Mouse (Mus musculus) C2C12 (cell line): ENCODE data around the gene Sim2. TPM values are rescaled to one million over a fixed set of nuclear protein-coding genes. Genes with fewer than 3 reads are reported as not detected.

Experiments
- H3K27me3 ChIP-seq: one replicate; pipeline ENCODE4 v1.6.1; 2011; ENCODE audit not compliant: control insufficient read depth, insufficient read depth, insufficient read length
- H3K36me3 ChIP-seq: one replicate; pipeline ENCODE4 v1.6.1; 2011; ENCODE audit not compliant: control insufficient read depth, insufficient read depth
- H3K4me3 ChIP-seq: one replicate; pipeline ENCODE4 v1.5.1; 2011; ENCODE audit warnings: mild to moderate bottlenecking, control low read depth; ENCODE audit not compliant: poor library complexity, insufficient read depth, severe bottlenecking
- H3K79me2 ChIP-seq: one replicate; pipeline ENCODE4 v1.6.1; 2011; ENCODE audit not compliant: control insufficient read depth, insufficient read depth
- H3K79me3 ChIP-seq: one replicate; pipeline ENCODE4 v1.6.1; 2011; ENCODE audit warnings: low read depth, control low read depth
- H3ac ChIP-seq: one replicate; pipeline ENCODE3; 2011; ENCODE audit warnings: low read depth; ENCODE audit not compliant: control insufficient read depth, insufficient read length
- CEBPB ChIP-seq: IDR thresholded peaks from one replicate; pipeline ENCODE4 v1.6.1; 2011; ENCODE audit warnings: low read depth, mild to moderate bottlenecking, control low read depth, moderate library complexity
- CTCF ChIP-seq: IDR thresholded peaks from one replicate; pipeline ENCODE4 v1.5.1; 2011; ENCODE audit not compliant: control insufficient read depth, insufficient read depth, insufficient read length
- FOSL1 ChIP-seq: IDR thresholded peaks from one replicate; pipeline ENCODE4 v1.8.0; 2011; ENCODE audit warnings: mild to moderate bottlenecking, low read length; ENCODE audit not compliant: poor library complexity, insufficient read depth, severe bottlenecking
- MAX ChIP-seq: IDR thresholded peaks from one replicate; pipeline ENCODE4 v1.6.1; 2011; ENCODE audit warnings: mild to moderate bottlenecking, control low read depth
- MYOD1 ChIP-seq: IDR thresholded peaks from one replicate; pipeline ENCODE4 v1.6.1; 2011; ENCODE audit warnings: low read depth; ENCODE audit not compliant: control insufficient read depth, insufficient read length
- MYOG ChIP-seq: IDR thresholded peaks from one replicate; pipeline ENCODE4 v1.6.1; 2011; ENCODE audit not compliant: control insufficient read depth, insufficient read length; ENCODE audit errors: extremely low read depth
- USF1 ChIP-seq: IDR thresholded peaks from one replicate; pipeline ENCODE4 v1.6.1; 2011; ENCODE audit warnings: low read depth, mild to moderate bottlenecking, control low read depth, moderate library complexity
- polyA plus RNA-seq: library from polyadenylated mRNA; unstranded; fragments of >200 nt; fragmentation: generic; extraction: Trizol; gene quantifications from one replicate; pipeline ENCODE4 v1.2.1, GENCODE M21; 2012; ENCODE audit warnings: missing spikeins

The Sim2 gene
- polyA plus RNA-seq, 1 experiment: 8.0 TPM

DNA sequence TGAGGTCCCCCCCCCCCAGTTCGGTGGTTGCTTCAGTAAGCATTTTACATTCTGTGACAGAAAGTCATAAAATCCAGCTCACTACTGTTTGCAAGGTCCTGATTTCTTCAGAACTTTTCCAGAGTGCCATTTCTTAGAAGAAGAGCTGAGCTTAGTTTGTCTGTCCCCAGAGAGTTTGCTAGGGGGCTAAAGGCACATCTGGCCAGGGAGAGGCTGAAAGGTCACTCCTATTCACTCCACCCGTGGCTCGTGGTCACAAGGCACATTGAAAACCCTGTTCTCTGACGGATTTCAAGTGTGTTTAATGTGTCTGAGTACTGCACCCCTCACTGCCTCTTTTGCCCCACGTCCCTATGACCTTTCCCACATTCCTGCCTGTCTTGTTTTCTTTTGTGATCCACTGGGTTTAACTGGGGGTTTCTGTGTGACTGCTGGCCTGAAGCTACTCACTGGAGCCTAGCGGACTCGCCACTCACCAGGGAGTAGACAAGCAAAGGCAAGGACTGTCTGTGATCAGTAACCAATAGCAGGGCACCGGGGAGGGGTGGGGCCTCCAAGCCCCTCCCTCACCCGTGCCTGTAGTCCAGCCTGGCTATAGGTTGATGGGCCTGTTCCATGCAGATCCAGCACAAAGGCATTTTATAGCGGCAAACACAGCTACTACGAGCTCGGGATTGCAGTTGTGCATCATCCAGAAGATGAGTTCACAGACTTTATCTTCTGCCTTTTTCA is 13.2 kb downstream of the Sim2 start:
- no peaks in the 10 kb centered on the region for H3K79me3 ChIP-seq
- H3K27me3 ChIP-seq: no peaks in the 10 kb centered on the region
- TF ChIP-seq USF1 (no peak), FOSL1 (no peak), CEBPB (no peak), MYOD1 (no peak), MAX (no peak), MYOG (no peak), CTCF (no peak)
- H3K79me2 ChIP-seq: no peaks in the 10 kb centered on the region
- no peak overlapping the region for H3K4me3 ChIP-seq
- H3K36me3 ChIP-seq: no peaks in the 10 kb centered on the region
- H3ac ChIP-seq: no peak overlapping the region

- no peaks in the 10 kb centered on the region for H3K79me2 ChIP-seq
- TF ChIP-seq MYOG (no peak), USF1 (no peak), MYOD1 (no peak), MAX (no peak), CEBPB (no peak), CTCF (no peak), FOSL1 (no peak)
- no peak overlapping the region for H3K4me3 ChIP-seq
- no peaks in the 10 kb centered on the region for H3K79me3 ChIP-seq
- peaks cover 6% of the 10 kb centered on the region for H3K36me3 ChIP-seq
- H3ac ChIP-seq: no peak overlapping the region
- H3K27me3 ChIP-seq: no peaks in the 10 kb centered on the region
Observed at GRCm38 (mm10) chr16:94113160-94113559, 28.4 kb downstream of the Sim2 start.

GRCm38 (mm10) chr16:94114693-94115092 is 30.0 kb downstream of the Sim2 start:
- TF ChIP-seq MYOG (no peak), CEBPB (no peak), MAX (no peak), MYOD1 (no peak), CTCF (no peak), USF1 (no peak), FOSL1 (no peak)
- Histone ChIP-seq H3K4me3 (no peak overlapping the region), H3K79me3 (no peaks in the 10 kb centered on the region), H3K79me2 (no peaks in the 10 kb centered on the region), H3ac (no peak overlapping the region), H3K36me3 (peaks cover 6% of the 10 kb centered on the region), H3K27me3 (no peaks in the 10 kb centered on the region)

- no peak for TF ChIP-seq MAX
- no peak for TF ChIP-seq USF1
- TF ChIP-seq FOSL1: no peak
- no peak for TF ChIP-seq CTCF
- TF ChIP-seq MYOG: no peak
- no peak for TF ChIP-seq MYOD1
- no peak for TF ChIP-seq CEBPB
- no peaks in the 10 kb centered on the region for H3K27me3 ChIP-seq
- no peak overlapping the region for H3ac ChIP-seq
- no peaks in the 10 kb centered on the region for H3K79me3 ChIP-seq
- no peak overlapping the region for H3K4me3 ChIP-seq
- H3K36me3 ChIP-seq: peaks cover 6% of the 10 kb centered on the region
- no peaks in the 10 kb centered on the region for H3K79me2 ChIP-seq
Observed at GRCm38 (mm10) chr16:94117333-94117732, 32.6 kb downstream of the Sim2 start.

DNA sequence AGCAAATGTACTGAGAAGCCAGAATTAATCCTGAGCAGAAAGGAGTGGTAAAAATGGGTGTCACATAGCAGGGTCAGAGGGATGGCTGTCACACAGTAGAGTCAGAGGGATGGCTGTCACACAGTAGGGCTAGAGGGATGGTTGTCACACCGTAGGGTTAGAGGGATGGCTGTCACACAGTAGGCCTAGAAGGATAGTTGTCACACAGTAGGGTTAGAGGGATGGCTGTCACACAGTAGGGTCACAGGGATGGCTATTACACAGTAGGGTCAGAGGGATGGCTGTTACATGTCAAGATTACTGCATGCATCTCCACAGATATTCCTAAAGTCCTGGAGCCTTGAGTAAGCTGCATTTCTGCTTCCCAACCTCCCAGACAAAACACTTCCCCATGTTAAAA is 33.7 kb downstream of the Sim2 start:
- no peaks in the 10 kb centered on the region for H3K79me3 ChIP-seq
- peaks cover 6% of the 10 kb centered on the region for H3K36me3 ChIP-seq
- H3K27me3 ChIP-seq: no peaks in the 10 kb centered on the region
- TF ChIP-seq MYOG (no peak), MYOD1 (no peak), MAX (no peak), USF1 (no peak), CEBPB (no peak), FOSL1 (no peak), CTCF (no peak)
- H3K79me2 ChIP-seq: no peaks in the 10 kb centered on the region
- no peak overlapping the region for H3ac ChIP-seq
- no peak overlapping the region for H3K4me3 ChIP-seq

GRCm38 (mm10) chr16:94122347-94122746 is 37.6 kb downstream of the Sim2 start:
- H3K27me3 ChIP-seq: no peaks in the 10 kb centered on the region
- H3K79me2 ChIP-seq: no peaks in the 10 kb centered on the region
- H3K36me3 ChIP-seq: no peaks in the 10 kb centered on the region
- H3K79me3 ChIP-seq: no peaks in the 10 kb centered on the region
- H3ac ChIP-seq: no peak overlapping the region
- TF ChIP-seq USF1 (no peak), MYOD1 (no peak), MAX (no peak), FOSL1 (no peak), CTCF (no peak)
- H3K4me3 ChIP-seq: no peak overlapping the region
